Mouse (Mus musculus) midbrain, postnatal 0 days (tissue): ENCODE measurements at regions not wholly inside any gene's neighbourhood (a gene's known extent, or its start where the extent isn't known, plus 50 kb on each side); places are given as distances from the start of the nearest gene placed in this dataset.

ENCODE experiments used
- ATAC-seq: fragments of 200-750 bp; cut with Nextera tagmentation; 2 replicates; pipeline ENCODE4 v1.8.0; 2017; ENCODE audit warnings: moderate number of reproducible peaks, mild to moderate bottlenecking, moderate TSS enrichment, moderate library complexity; ENCODE audit not compliant: low FRiP score
- DNase-seq: peaks from one replicate; pipeline ENCODE4 v3.0.0-alpha.2; 2015; ENCODE audit warnings: low spot score
- H3K27ac ChIP-seq: fragments of 300-500 bp; sonication (generic); 2 replicates; pipeline ENCODE4 v1.5.1; 2014; ENCODE audit warnings: low read depth, mild to moderate bottlenecking, low read length, mixed read lengths
- H3K27me3 ChIP-seq: fragments of 300-500 bp; sonication (generic); 2 replicates; pipeline ENCODE4 v1.6.1; 2014; ENCODE audit warnings: low read length, control low read depth, mixed read lengths; ENCODE audit not compliant: insufficient read depth
- H3K36me3 ChIP-seq: fragments of 300-500 bp; sonication (generic); 2 replicates; pipeline ENCODE4 v1.6.1; 2014; ENCODE audit warnings: low read length, control low read depth, mixed read lengths; ENCODE audit not compliant: insufficient read depth
- H3K4me1 ChIP-seq: fragments of 300-500 bp; sonication (generic); 2 replicates; pipeline ENCODE4 v1.6.1; 2014; ENCODE audit warnings: mild to moderate bottlenecking, control low read depth, antibody characterized with exemption, low read length, mixed read lengths; ENCODE audit not compliant: insufficient read depth
- H3K4me2 ChIP-seq: fragments of 300-500 bp; sonication (generic); 2 replicates; pipeline ENCODE4 v1.6.1; 2014; ENCODE audit warnings: low read depth, mild to moderate bottlenecking, low read length, mixed read lengths; ENCODE audit not compliant: poor library complexity, severe bottlenecking
- H3K4me3 ChIP-seq: fragments of 300-500 bp; sonication (generic); 2 replicates; pipeline ENCODE4 v1.5.1; 2014; ENCODE audit warnings: low read depth, mild to moderate bottlenecking, low read length, moderate library complexity
- H3K9ac ChIP-seq: fragments of 300-500 bp; sonication (generic); replicated peaks from 2 replicates; pipeline ENCODE4 v1.6.1; 2014; ENCODE audit warnings: mild to moderate bottlenecking, low read length, moderate library complexity, mixed read lengths; ENCODE audit not compliant: poor library complexity, severe bottlenecking
- H3K9me3 ChIP-seq: fragments of 300-500 bp; sonication (generic); 2 replicates; pipeline ENCODE4 v1.6.1; 2016; ENCODE audit warnings: low read length, control low read depth
- CTCF ChIP-seq: IDR thresholded peaks from 2 replicates; pipeline ENCODE4 v1.5.1; 2016; ENCODE audit warnings: antibody characterized with exemption, mild to moderate bottlenecking
- WGBS: fragments of 180-500 bp; shearing (Covaris S2); extraction: QIAGEN DNeasy Blood & Tissue Kit; methylation state at CpG from one replicate; pipeline ENCODE4 v1.1.7; 2014; 5-methylcytosine and 5-hydroxymethylcytosine counted together

DNA sequence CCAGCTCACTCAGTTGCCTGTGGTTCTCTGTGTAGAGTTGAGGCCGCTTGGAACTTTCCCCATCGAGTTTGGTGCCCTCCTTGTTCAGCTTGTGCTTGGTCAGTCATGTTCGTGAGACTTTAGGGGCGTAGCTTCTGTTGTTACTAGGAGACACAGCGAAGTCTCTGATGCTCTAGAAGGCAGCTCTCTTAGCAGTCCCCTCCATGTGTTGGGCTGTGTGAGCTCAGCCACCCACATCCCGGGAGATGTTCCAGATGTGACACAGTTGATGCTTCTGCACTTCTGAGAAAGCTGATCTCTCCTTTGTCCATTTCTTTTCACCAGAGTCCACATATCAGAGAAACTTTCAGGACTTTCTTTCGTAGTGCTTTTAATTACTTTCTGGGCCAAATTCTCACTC lies 158.1 kb downstream of the Dact1 start:
- no peak for TF ChIP-seq CTCF
- Histone ChIP-seq H3K36me3 (no peaks in the 10 kb centered on the region), H3K27me3 (no peaks in the 10 kb centered on the region), H3K4me2 (no peak overlapping the region), H3K9me3 (no peaks in the 10 kb centered on the region), H3K4me1 (no peaks in the 10 kb centered on the region), H3K27ac (no peak overlapping the region), H3K9ac (no peak overlapping the region), H3K4me3 (no peak overlapping the region)
- DNase-seq (no peak), ATAC-seq (no peak)
- WGBS = 72% methylated on average over 7 of the region's 7 CpGs

DNA sequence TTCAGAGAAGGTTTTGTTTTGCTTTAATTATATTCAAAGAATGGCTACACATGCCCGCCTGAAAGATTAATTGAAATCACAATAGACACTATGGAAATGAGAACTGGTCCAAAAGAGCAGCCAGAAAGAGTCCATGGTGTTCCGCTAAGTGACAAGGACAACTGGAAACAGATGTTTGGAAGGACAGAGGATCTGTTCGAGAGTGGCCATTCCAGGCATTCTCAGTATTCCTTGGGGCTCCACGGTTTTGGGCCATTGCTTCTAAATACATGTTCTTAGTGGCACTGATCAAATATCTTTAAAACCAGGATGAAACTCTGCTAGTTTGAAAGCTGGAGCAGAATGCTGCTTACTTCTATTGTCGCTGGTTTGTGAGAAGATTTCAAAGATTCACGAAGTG lies 158.6 kb downstream of the Dact1 start:
- no peak for ATAC-seq
- H3K27ac ChIP-seq = no peak overlapping the region
- DNase-seq = no peak
- WGBS = 37% methylated on average over 6 of the region's 6 CpGs
- H3K4me3 ChIP-seq = no peak overlapping the region
- H3K4me2 ChIP-seq = no peak overlapping the region
- H3K9ac ChIP-seq = no peak overlapping the region
- H3K4me1 ChIP-seq = no peaks in the 10 kb centered on the region
- H3K27me3 ChIP-seq = no peaks in the 10 kb centered on the region
- TF ChIP-seq CTCF = no peak
- no peaks in the 10 kb centered on the region for H3K9me3 ChIP-seq
- H3K36me3 ChIP-seq = no peaks in the 10 kb centered on the region

DNA sequence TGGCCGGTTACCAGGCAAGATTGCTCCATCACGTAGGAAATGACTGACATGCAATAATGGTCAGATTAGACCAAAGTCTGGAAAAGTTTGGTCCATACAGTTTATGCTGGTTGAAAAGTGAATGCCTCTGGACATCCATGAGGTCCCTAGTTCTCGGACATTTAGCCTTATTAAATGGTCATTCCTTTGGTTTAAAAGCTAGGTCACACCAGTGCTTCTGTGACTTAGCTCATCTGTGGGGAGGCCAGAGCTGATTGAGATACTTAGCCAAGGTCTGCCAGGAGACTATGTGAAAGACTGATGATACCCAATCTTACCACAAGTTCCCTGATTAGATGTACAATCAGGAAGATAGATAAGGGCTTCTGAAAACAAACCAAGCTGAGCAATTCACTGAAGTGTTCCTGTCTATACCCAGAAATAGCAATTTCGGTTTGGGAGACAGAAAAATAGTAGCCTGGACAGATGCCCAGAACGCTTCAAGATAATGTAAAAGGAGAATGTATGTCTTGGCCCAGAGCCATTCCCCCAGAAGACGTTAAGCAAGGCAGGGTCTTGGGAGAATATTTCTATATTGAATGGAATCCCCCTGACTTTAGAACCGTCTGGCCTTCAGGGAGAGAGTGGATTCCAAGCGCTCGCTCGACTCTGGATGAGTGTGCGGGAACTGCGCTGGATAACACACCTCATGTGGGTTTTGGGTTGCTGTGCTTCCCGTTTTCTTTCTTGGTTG lies 161.5 kb downstream of the Dact1 start:
- no peak overlapping the region for H3K4me2 ChIP-seq
- H3K4me3 ChIP-seq = no peak overlapping the region
- H3K27me3 ChIP-seq = no peaks in the 10 kb centered on the region
- no peak for TF ChIP-seq CTCF
- DNase-seq = no peak
- H3K9ac ChIP-seq = no peak overlapping the region
- H3K4me1 ChIP-seq = no peaks in the 10 kb centered on the region
- no peak for ATAC-seq
- no peak overlapping the region for H3K27ac ChIP-seq
- H3K36me3 ChIP-seq = no peaks in the 10 kb centered on the region
- H3K9me3 ChIP-seq = no peaks in the 10 kb centered on the region
- 85% methylated on average over 13 of the region's 13 CpGs for WGBS

DNA sequence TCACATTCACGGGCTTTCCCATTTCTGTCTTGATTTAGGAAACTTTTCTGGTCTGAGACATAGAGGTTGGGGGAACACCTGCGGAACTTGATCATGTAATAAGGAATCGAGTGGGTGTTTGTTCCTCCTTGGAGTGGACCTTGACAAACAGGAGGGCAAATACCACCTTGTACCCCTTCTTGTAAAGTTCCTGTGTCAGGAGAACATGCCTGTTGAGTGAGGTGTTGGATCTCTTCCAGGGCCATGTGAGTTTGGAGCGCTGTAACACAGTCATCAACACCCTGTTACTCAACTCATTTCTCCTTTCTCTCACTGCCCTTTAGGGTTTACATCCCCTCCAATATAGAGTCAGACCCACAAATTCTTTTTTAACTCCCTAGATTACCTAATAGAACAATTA lies 162.0 kb downstream of the Dact1 start:
- H3K9ac ChIP-seq = no peak overlapping the region
- no peak for DNase-seq
- TF ChIP-seq CTCF = no peak
- H3K9me3 ChIP-seq = no peaks in the 10 kb centered on the region
- ATAC-seq = no peak
- H3K36me3 ChIP-seq = no peaks in the 10 kb centered on the region
- H3K4me3 ChIP-seq = no peak overlapping the region
- WGBS = 90% methylated on average over 4 of the region's 4 CpGs
- no peak overlapping the region for H3K27ac ChIP-seq
- H3K4me2 ChIP-seq = no peak overlapping the region
- no peaks in the 10 kb centered on the region for H3K4me1 ChIP-seq
- H3K27me3 ChIP-seq = no peaks in the 10 kb centered on the region

DNA sequence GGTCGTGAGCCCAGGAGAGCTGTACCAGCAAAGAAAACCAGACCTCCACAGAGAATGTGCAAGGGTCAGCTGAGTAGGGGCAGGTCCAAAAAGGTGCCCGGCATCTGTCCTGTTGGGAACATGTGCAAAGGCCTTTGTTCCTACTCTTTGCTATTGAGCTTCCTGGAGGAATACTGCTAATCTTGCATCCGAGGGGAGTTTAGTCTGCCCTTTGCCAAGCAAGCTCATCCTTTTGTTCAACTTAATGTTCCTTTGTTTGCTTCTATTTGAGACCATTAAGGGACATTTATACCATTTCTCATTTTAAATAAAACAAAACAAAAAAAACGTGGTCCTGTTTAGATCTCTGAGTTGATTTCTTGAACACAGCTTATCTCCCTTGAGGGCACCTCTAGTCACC lies 166.6 kb downstream of the Dact1 start:
- Histone ChIP-seq H3K27ac (no peak overlapping the region), H3K4me3 (no peak overlapping the region), H3K4me2 (no peak overlapping the region), H3K36me3 (no peaks in the 10 kb centered on the region), H3K4me1 (peaks cover 4% of the 10 kb centered on the region; the same call in 1 of the 2 replicates), H3K9me3 (no peaks in the 10 kb centered on the region), H3K27me3 (no peaks in the 10 kb centered on the region), H3K9ac (no peak overlapping the region)
- no peak for ATAC-seq
- TF ChIP-seq CTCF = no peak
- WGBS = 61% methylated on average over 4 of the region's 4 CpGs
- DNase-seq = no peak

DNA sequence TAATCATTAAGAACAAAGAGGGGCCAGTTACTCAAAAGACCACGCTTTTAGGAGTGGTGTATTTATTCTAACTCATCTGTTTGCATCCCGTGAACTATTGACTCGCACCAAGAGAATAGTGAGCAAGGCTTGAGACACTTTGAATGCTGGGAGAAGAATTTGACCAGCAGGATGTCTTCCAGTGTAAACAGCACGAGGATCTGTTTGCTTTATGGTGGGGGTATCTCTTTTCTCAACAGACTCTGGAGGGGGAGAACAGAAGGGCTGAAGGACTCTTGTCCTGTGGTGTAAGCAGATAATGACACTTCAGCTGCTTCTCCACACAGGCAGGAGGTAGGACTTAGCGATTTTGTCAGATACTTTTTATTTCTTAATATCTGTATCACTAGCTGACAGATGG lies 168.0 kb downstream of the Dact1 start:
- no peak for ATAC-seq
- no peaks in the 10 kb centered on the region for H3K27me3 ChIP-seq
- no peak for DNase-seq
- no peak overlapping the region for H3K4me3 ChIP-seq
- H3K9me3 ChIP-seq = no peaks in the 10 kb centered on the region
- H3K9ac ChIP-seq = no peak overlapping the region
- TF ChIP-seq CTCF = no peak
- no peak overlapping the region for H3K4me2 ChIP-seq
- H3K36me3 ChIP-seq = no peaks in the 10 kb centered on the region
- H3K27ac ChIP-seq = no peak overlapping the region
- WGBS = 16% methylated on average over 5 of the region's 5 CpGs
- H3K4me1 ChIP-seq = peaks cover 9% of the 10 kb centered on the region; the same call in 1 of the 2 replicates
